Mouse (Mus musculus) thymus, adult 2 months (tissue): Measurements from ENCODE around the gene Fras1. TPM values are rescaled to one million over a fixed set of nuclear protein-coding genes. Genes with fewer than 3 reads are reported as not detected.

ENCODE experiments used
- DNase-seq: peaks from one replicate; pipeline ENCODE4 v3.0.0; 2021
- H3K27ac ChIP-seq: fragments of 200-500 bp; 2 replicates; pipeline ENCODE4 v1.5.1; 2012; ENCODE audit warnings: low read length, control low read depth; ENCODE audit not compliant: control insufficient read depth, insufficient read depth
- H3K27me3 ChIP-seq: fragments of 200-500 bp; 2 replicates; pipeline ENCODE4 v1.6.1; 2012; ENCODE audit warnings: mild to moderate bottlenecking, low read length, moderate library complexity, mixed read lengths; ENCODE audit not compliant: control insufficient read depth, insufficient read depth
- H3K36me3 ChIP-seq: fragments of 200-500 bp; 2 replicates; pipeline ENCODE4 v1.6.1; 2012; ENCODE audit warnings: mild to moderate bottlenecking, low read length, moderate library complexity; ENCODE audit not compliant: control insufficient read depth, insufficient read depth
- H3K4me1 ChIP-seq: fragments of 200-500 bp; replicated peaks from 2 replicates; pipeline ENCODE4 v1.6.1; 2012; ENCODE audit warnings: low read length; ENCODE audit not compliant: control insufficient read depth, insufficient read depth
- H3K4me3 ChIP-seq: fragments of 200-500 bp; 2 replicates; pipeline ENCODE4 v1.5.1; 2012; ENCODE audit warnings: mild to moderate bottlenecking, low read length, control low read depth, moderate library complexity; ENCODE audit not compliant: control insufficient read depth, insufficient read depth
- CTCF ChIP-seq: fragments of 200-500 bp; IDR thresholded peaks from 2 replicates; pipeline ENCODE4 v1.5.1; 2012; ENCODE audit warnings: mild to moderate bottlenecking, control low read depth, low read length, moderate library complexity, borderline replicate concordance; ENCODE audit not compliant: control insufficient read depth, poor library complexity, insufficient read depth; ENCODE audit errors: extremely low read depth
- POLR2A ChIP-seq: fragments of 200-500 bp; IDR thresholded peaks from 2 replicates; pipeline ENCODE4 v1.6.1; 2012; ENCODE audit warnings: mild to moderate bottlenecking, low read length, control low read depth, moderate library complexity; ENCODE audit not compliant: control insufficient read depth, poor library complexity, insufficient read depth; ENCODE audit errors: extremely low read depth
- WGBS: fragments of 180-500 bp; shearing (Covaris S2); methylation state at CpG from one replicate; pipeline ENCODE4 v1.1.7; 2018; 5-methylcytosine and 5-hydroxymethylcytosine counted together
- polyA plus RNA-seq: library from polyadenylated mRNA; depleted of rRNA; stranded (reverse); fragments of >200 nt; gene quantifications from 2 replicates; pipeline ENCODE4 v1.2.3, GENCODE M21; 2012

Fras1 gene
- polyA plus RNA-seq, 1 experiment = 0.69 TPM

DNA sequence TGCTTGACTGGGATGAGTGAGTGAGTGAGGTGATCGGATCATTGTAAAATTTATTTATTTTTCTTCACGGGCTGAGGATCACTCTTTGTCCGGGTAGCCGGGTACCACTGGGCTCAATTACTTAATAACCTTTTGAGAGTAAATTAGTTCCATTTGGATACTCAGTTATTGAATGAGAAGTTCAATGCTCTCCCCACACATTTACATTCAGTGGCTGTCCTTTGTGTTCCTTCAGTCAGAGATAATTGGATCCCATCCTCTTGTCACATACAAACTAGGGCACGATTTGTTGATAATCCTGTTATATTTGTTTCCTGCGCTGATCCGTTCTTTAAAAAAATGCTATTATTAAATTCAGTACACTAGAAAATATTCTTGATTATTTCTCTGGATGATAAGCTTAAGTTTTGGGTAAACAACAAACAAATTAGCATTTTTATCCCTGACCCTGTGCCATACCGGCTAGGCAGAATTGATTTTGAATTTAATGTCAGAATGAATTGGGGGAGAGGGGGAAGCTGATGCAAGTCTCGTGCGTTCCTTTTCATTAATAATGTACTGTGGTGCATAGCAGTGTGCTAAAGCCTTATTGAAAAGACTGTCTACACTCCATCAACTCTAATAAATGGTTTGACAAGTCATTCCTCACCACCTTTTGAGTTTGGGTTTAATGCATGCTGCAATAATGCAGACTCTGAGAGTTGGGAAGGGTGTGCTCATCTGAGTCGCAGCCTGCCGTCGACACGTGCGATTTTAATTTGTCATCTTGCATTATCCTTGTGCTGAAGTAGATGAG is 12.6 kb downstream of the Fras1 start:
- no peak for DNase-seq
- Histone ChIP-seq H3K27me3 (no peaks in the 10 kb centered on the region), H3K4me3 (no peak overlapping the region), H3K36me3 (no peaks in the 10 kb centered on the region), H3K4me1 (no peaks in the 10 kb centered on the region), H3K27ac (no peak overlapping the region)
- TF ChIP-seq CTCF (no peak), POLR2A (no peak)
- 96% methylated on average over 15 of the region's 15 CpGs for WGBS

DNA sequence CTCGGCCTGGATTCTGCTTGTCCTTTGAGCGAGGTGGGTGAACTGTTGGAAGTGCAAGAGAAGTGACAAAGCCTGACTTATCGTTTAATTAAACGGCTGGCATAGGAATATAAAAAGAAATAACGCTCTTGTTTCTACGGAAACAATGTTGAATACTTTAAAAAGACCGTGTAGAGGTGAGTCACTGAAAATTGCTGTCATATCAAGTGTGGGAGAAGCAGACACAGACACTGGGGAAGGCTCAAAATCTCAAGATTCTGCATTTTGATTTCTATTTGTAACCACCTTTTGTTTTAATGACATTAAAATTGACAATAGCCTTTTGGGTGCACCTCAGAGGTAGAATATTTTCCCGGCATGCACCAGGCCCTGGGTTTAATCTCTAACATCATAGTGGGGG is 14.6 kb downstream of the Fras1 start:
- Histone ChIP-seq H3K4me3 (no peak overlapping the region), H3K27me3 (no peaks in the 10 kb centered on the region), H3K36me3 (no peaks in the 10 kb centered on the region), H3K27ac (no peak overlapping the region), H3K4me1 (no peaks in the 10 kb centered on the region)
- DNase-seq = no peak
- TF ChIP-seq POLR2A (no peak), CTCF (no peak)
- WGBS = 95% methylated on average over 8 of the region's 8 CpGs

DNA sequence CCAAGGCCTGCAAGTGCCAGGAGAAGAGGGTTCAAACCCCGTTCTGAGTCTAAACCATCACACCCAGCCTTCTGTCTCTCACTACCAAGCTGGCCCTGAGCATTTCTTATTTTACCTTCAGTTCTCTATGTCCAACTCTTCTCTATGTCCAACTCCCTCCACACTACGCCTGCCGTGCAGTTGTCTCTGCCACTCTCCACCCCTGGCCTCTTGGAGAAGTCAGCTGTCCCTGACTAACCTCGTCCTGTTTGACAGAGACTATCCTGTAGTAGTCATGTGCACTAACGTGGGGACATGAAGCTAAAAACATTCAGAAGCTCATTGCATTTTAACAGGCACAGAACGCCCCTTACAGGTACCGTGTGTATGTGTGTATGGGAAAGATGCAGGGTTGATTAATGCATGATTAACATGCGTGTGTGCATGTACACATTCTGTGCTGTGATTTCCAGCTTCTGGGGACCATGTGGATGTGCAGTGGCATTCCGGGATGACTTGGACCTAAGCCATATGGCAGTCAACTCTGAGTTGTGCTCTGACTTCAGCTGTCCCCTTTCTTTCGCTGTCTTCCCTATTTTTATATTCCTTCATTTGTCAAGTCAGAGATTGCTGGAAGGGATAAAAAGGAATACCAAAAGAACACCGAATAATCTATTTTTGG is 16.3 kb downstream of the Fras1 start:
- TF ChIP-seq CTCF (no peak), POLR2A (no peak)
- no peak overlapping the region for H3K27ac ChIP-seq
- no peaks in the 10 kb centered on the region for H3K27me3 ChIP-seq
- H3K4me1 ChIP-seq = no peaks in the 10 kb centered on the region
- no peaks in the 10 kb centered on the region for H3K36me3 ChIP-seq
- 93% methylated on average over 11 of the region's 11 CpGs for WGBS
- no peak overlapping the region for H3K4me3 ChIP-seq
- no peak for DNase-seq

DNA sequence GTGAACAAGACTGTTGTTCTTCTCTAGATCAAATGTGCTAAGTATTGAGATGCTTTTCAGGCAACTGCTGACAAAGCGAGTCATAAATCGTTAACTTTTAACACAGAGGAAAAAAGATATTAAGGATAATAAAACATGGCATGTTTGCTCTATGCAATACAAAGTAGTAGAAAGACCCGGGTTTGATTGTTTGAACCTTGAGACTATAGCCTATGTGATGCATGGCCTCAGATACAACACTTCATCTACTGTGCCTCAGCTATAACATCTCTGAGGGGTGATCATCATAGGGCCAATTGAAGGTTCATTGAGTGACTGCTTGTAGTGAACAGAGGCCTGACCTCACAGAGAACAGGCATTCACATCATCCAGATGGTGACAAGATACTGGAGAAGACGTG is 17.3 kb downstream of the Fras1 start:
- TF ChIP-seq POLR2A (no peak), CTCF (no peak)
- DNase-seq = no peak
- H3K4me1 ChIP-seq = no peaks in the 10 kb centered on the region

DNA sequence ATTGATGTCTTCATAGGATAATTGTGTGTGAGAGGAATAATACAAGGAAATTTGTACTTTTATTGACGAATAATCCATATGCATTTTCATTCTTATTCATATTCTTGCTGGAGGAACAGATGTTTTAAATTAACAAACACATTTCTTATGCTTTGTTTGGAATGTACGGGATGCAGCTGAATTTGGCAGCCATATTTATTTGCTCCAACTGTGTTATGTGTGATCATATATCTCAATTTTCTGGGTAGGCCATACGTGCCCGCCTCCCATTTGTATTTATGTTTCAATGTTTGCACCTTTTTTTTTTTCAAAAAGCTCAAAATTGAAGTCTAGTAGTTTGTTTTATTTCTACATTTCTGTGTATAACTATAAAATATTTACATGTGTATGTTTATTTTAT is 21.2 kb downstream of the Fras1 start:
- Histone ChIP-seq H3K27me3 (no peaks in the 10 kb centered on the region), H3K4me3 (no peak overlapping the region), H3K27ac (no peak overlapping the region), H3K4me1 (no peaks in the 10 kb centered on the region), H3K36me3 (no peaks in the 10 kb centered on the region)
- WGBS = 97% methylated on average over 4 of the region's 4 CpGs
- no peak for DNase-seq
- TF ChIP-seq POLR2A (no peak), CTCF (no peak)

More for the DNA sequence above, 17.3 kb downstream of the Fras1 start:
- Histone ChIP-seq H3K27me3 (no peaks in the 10 kb centered on the region), H3K27ac (no peak overlapping the region), H3K4me3 (no peak overlapping the region), H3K36me3 (no peaks in the 10 kb centered on the region)
- 93% methylated on average over 4 of the region's 4 CpGs for WGBS

DNA sequence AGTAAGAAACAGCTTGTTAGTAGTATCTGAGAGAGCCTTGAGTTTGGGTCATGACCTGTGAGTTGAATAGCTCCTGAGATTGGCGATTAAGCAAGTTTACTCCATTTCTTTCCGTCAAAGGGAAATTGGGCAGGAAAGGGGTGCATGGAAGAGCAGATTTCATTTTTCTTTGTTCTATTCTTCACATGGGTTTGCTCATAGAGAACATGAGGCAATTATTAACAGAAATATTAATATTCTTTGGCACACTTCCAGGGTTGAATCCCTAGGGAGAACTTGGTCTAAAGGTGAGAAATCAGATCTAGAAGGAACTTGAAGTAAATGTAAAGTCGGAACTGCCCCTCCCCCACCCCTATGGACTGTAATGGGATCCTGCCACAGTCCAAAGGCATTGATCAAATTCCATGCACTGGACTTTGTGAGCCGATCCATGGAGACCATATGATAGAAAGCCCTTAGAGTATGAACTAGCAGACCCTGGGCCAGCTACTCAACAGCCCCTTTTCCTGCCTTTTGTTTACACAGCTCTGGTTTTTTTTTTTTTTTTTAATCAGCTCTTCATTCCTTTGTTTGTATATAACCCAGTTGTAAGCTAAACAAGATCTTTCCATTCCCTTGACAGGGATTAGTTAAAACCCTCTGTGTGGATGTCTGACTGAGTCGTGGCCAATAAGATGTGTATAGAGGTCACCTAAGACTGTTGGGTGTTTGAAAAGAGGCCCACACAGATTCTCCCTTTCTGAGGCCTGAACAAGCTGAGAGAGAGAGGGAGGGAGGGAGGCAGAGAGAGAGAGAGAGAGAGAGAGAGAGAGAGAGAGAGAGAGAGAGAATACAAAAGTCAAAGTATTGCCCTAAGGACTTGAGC is 22.3 kb downstream of the Fras1 start:
- no peaks in the 10 kb centered on the region for H3K4me1 ChIP-seq
- 77% methylated on average over 5 of the region's 5 CpGs for whole genome bisulfite sequencing
- no peak overlapping the region for H3K27ac ChIP-seq
- no peaks in the 10 kb centered on the region for H3K36me3 ChIP-seq
- no peak overlapping the region for H3K4me3 ChIP-seq
- DNase-seq = no peak
- H3K27me3 ChIP-seq = no peaks in the 10 kb centered on the region
- no peak for TF ChIP-seq POLR2A
- TF ChIP-seq CTCF = no peak
